Mouse (Mus musculus): Measurements from ENCODE around the gene Elovl7.

Elovl7 gene

GRCm38 (mm10) chr13:108214081-108214484 lies at the start of gene Elovl7:
Gene Elovl7, plus strand, starts transcription at chr13:108214404.
- no peak for DNase-seq (ENCODE audit: low read depth, low spot score)

- DNase-seq (ENCODE audit: low read depth, low spot score) = no peak
Measured at GRCm38 (mm10) chr13:108164621-108165020, 49.6 kb upstream of the Elovl7 start.

GRCm38 (mm10) chr13:108170002-108170401 lies 44.2 kb upstream of the Elovl7 start:
- DNase-seq (ENCODE audit: low read depth, low spot score) = no peak

- DNase-seq (ENCODE audit: low read depth, low spot score) = no peak
Measured at GRCm38 (mm10) chr13:108170511-108170910, 43.7 kb upstream of the Elovl7 start.

GRCm38 (mm10) chr13:108179618-108180017 lies 34.6 kb upstream of the Elovl7 start:
- no peak for DNase-seq (ENCODE audit: low read depth, low spot score)

- no peak for DNase-seq (ENCODE audit: low read depth, low spot score)
Measured at GRCm38 (mm10) chr13:108180821-108181220, 33.4 kb upstream of the Elovl7 start.

GRCm38 (mm10) chr13:108184743-108185255 lies 29.4 kb upstream of the Elovl7 start:
- no peak for DNase-seq (ENCODE audit: low read depth, low spot score)

GRCm38 (mm10) chr13:108185530-108185929 lies 28.7 kb upstream of the Elovl7 start:
- DNase-seq (ENCODE audit: low read depth, low spot score) = no peak

GRCm38 (mm10) chr13:108187994-108188393 lies 26.2 kb upstream of the Elovl7 start:
- DNase-seq (ENCODE audit: low read depth, low spot score) = no peak

- DNase-seq (ENCODE audit: low read depth, low spot score) = no peak
Measured at GRCm38 (mm10) chr13:108191074-108191720, 23.0 kb upstream of the Elovl7 start.

GRCm38 (mm10) chr13:108195474-108195873 lies 18.7 kb upstream of the Elovl7 start:
- no peak for DNase-seq (ENCODE audit: low read depth, low spot score)

- no peak for DNase-seq (ENCODE audit: low read depth, low spot score)
Measured at GRCm38 (mm10) chr13:108204857-108205256, 9.3 kb upstream of the Elovl7 start.

- DNase-seq (ENCODE audit: low read depth, low spot score) = no peak
Measured at GRCm38 (mm10) chr13:108207447-108207846, 6.8 kb upstream of the Elovl7 start.

- no peak for DNase-seq (ENCODE audit: low read depth, low spot score)
Measured at GRCm38 (mm10) chr13:108208090-108208489, 6.1 kb upstream of the Elovl7 start.

GRCm38 (mm10) chr13:108210960-108211359 lies 3.2 kb upstream of the Elovl7 start:
- no peak for DNase-seq (ENCODE audit: low read depth, low spot score)

GRCm38 (mm10) chr13:108212397-108213018 lies 1.7 kb upstream of the Elovl7 start:
- DNase-seq (ENCODE audit: low read depth, low spot score) = no peak

GRCm38 (mm10) chr13:108214485-108215107 lies 392 bp downstream of the Elovl7 start:
- no peak for DNase-seq (ENCODE audit: low read depth, low spot score)

GRCm38 (mm10) chr13:108215231-108215780 lies 1.1 kb downstream of the Elovl7 start:
- DNase-seq (ENCODE audit: low read depth, low spot score) = no peak

- no peak for DNase-seq (ENCODE audit: low read depth, low spot score)
Measured at GRCm38 (mm10) chr13:108219773-108220172, 5.6 kb downstream of the Elovl7 start.

GRCm38 (mm10) chr13:108229191-108229590 lies 15.0 kb downstream of the Elovl7 start:
- no peak for DNase-seq (ENCODE audit: low read depth, low spot score)

GRCm38 (mm10) chr13:108229634-108230330 lies 15.6 kb downstream of the Elovl7 start:
- DNase-seq (ENCODE audit: low read depth, low spot score) = no peak

GRCm38 (mm10) chr13:108240012-108240411 lies 25.8 kb downstream of the Elovl7 start:
- no peak for DNase-seq (ENCODE audit: low read depth, low spot score)

Data from retina, adult 2 months (tissue).